In the genomic region with DNA sequence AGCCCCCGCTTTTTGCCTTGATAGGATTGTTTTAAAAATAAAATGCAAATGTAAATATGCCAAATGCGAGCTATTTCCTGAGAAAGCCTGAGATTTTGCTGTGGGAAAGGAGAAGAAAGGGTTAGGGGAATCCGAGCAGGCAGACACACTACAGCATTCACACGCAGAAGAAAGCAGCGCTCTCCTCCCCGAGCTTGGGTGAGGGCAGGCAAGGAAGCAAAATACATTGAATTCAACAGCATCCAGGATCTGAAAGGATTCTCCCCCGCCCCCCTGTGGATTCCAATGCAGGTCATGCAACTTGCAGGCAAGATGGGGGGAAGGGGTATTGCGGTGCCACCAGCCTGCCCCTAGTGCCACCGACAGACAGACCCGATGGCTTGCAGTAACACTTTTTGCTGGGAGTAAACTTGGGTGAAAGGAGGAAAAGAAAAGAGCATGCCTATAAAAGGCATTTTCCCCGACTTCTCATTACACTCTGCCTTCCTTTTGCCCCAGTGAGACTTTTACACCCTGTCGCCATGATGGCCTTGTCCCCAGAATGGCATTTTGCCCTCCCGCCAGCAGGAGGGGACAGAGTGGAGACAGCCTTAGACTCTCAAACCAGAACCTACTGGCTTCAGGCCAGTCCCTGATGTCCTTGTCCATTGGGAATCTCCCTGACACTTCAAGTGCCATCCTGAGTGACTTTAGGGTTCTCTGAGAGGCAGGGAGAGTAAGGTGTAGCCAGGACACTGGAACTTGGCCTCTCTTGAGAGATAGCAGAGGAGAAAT, we compare ENCODE assay signal across 8 mouse cellular contexts.
DNase-seq lines count a peak whose midpoint lies in the region; ATAC-seq lines count a peak whose summit lies in the region.

No protein-coding gene starts in this region.

- H3K36me3 ChIP-seq in heart, embryonic 14.5 days (ENCODE audit: control insufficient read depth, insufficient read depth, low read length), result no peaks in the 10 kb centered on the region
- no peaks in the 10 kb centered on the region for H3K36me3 ChIP-seq in forebrain, embryonic 10.5 days (replicated peaks)

- peaks cover 0 to 15% of the 10 kb centered on the region in 2 experiments; a peak in 2 of 4 replicates for H3K4me1 ChIP-seq in heart, embryonic 14.5 days (ENCODE audit: control insufficient read depth in 2 of 2, insufficient read depth in 2 of 2, low read length in 2 of 2)
- peaks cover 41% of the 10 kb centered on the region for H3K4me1 ChIP-seq in forebrain, embryonic 10.5 days

- no peak overlapping the region for H3K27ac ChIP-seq in heart, embryonic 14.5 days (replicated peaks in 1 of 2; ENCODE audit: control insufficient read depth in 1 of 2, insufficient read depth in 1 of 2, low read depth in 2 of 2, low read length in 2 of 2)
- H3K27ac ChIP-seq in forebrain, embryonic 10.5 days, result peak overlapping the region; percentile 84; the same call in 1 of the 2 replicates

- no peaks in the 10 kb centered on the region for H3K9me3 ChIP-seq in heart, embryonic 14.5 days (ENCODE audit: control insufficient read depth, low read length)
- no peaks in the 10 kb centered on the region for H3K9me3 ChIP-seq in forebrain, embryonic 10.5 days

- WGBS in heart, embryonic 14.5 days, result 2% methylated on average over 13 of the region's 13 CpGs
- 1% methylated on average over 13 of the region's 13 CpGs for WGBS in forebrain, embryonic 10.5 days

- H3K9ac ChIP-seq in heart, embryonic 14.5 days (ENCODE audit: low read length), result no peak overlapping the region

- no peak for ATAC-seq in heart, embryonic 14.5 days (ENCODE audit: insufficient number of reproducible peaks, insufficient read depth, low FRiP score, low read depth)

- peak overlapping the region; percentile 94 for H3K4me2 ChIP-seq in heart, embryonic 14.5 days (ENCODE audit: low read length)

- no peak for DNase-seq in heart, adult 18-20 months
- DNase-seq in 3T3-L1 (ENCODE audit: low read depth, low spot score), result peak; percentile 17
- peak; percentile 86 for DNase-seq in adrenal gland, postnatal 14 days
- peak; percentile 34 for DNase-seq in forebrain, embryonic 10.5 days (ENCODE audit: extremely low spot score, low spot score)
- DNase-seq in kidney, postnatal 36 days, result peak; percentile 2 to 26
- DNase-seq in right cerebral cortex, postnatal 14 days, result peak; percentile 51
- DNase-seq in gastrocnemius, postnatal 10 days, result no peak

- H3K27me3 ChIP-seq in heart, embryonic 14.5 days (ENCODE audit: control insufficient read depth, insufficient read depth, low read length), result peaks cover 99% of the 10 kb centered on the region
- peaks cover 99% of the 10 kb centered on the region for H3K27me3 ChIP-seq in forebrain, embryonic 10.5 days (ENCODE audit: poor library complexity, severe bottlenecking)

- H3K4me3 ChIP-seq in heart, embryonic 14.5 days (ENCODE audit: control insufficient read depth in 1 of 2, insufficient read depth in 1 of 2, low read depth in 1 of 2, low read length in 2 of 2), result peak overlapping the region in 1 of 2 experiments; percentile 59; a peak in 3 of 4 replicates
- peak overlapping the region; percentile 64 for H3K4me3 ChIP-seq in forebrain, embryonic 10.5 days

Comparison
In these comparisons a context has a peak if more than half of its experiments do, and no peak if none do; other contexts are left out.
1. DNase-seq: peak in 3T3-L1 (single experiment), adrenal gland, postnatal 14 days (single experiment), forebrain, embryonic 10.5 days (single experiment), kidney, postnatal 36 days (2 of 2) and right cerebral cortex, postnatal 14 days (single experiment); none in heart, adult 18-20 months (0 of 2) and gastrocnemius, postnatal 10 days (single experiment).